Comparison of ENCODE assay signal across 8 mouse cellular contexts in the genomic region with DNA sequence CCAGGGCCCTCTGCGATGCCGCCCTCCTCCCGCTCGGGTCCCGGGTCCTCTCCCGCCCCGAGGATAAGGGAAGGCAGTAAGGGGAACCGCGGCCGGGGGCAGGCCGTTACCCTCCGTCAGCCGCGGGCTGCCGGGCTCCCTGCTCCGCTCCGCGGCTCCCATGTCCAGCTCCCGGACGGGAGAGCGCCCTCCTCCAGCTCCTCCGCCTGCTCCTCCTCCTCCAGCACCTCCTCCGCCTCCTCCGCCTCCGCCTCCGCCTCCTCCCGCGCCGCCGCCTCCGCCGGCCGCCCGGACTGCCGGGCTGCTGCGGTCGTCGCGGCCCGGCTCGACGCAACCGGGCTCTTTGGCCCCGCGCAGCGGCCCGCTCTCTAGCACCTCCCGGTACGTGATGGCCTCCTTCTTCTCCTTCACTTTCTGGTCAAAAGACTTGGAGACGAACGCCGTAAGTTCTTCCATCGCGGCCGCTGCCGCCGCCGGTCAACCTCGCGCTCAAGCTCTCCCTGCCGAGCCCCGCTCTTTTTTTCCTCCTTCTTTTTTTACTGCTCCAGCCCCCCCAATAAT. TPM values are rescaled to one million over a fixed set of nuclear protein-coding genes. Genes with fewer than 3 reads are reported as not detected.
DNase-seq lines count a peak whose midpoint lies in the region; ATAC-seq and TF ChIP-seq lines count a peak whose summit lies in the region.

Rsrc1 (plus strand) TSS at position 290 of the 561 bp plus-strand sequence.

- WGBS in spleen, adult 2 months, result 2% methylated on average over 50 of the region's 62 CpGs
- WGBS in intestine, embryonic 16.5 days, result under 1% methylated on average over 41 of the region's 62 CpGs

- no peaks in the 10 kb centered on the region for H3K9me3 ChIP-seq in intestine, embryonic 16.5 days (ENCODE audit: control insufficient read depth, low read length)

- H3K4me2 ChIP-seq in intestine, embryonic 16.5 days (ENCODE audit: low read depth, low read length), result peak within 1 kb of the TSS; percentile 73

- H3K27me3 ChIP-seq in spleen, adult 2 months (ENCODE audit: control insufficient read depth, insufficient read depth, low read length), result peaks cover 39% of the 10 kb centered on the region
- H3K27me3 ChIP-seq in intestine, embryonic 16.5 days (replicated peaks; ENCODE audit: control insufficient read depth, insufficient read depth, low read length), result peaks cover 48% of the 10 kb centered on the region

- no peaks in the 10 kb centered on the region for H3K36me3 ChIP-seq in spleen, adult 2 months (ENCODE audit: control insufficient read depth, insufficient read depth, low read length)
- H3K36me3 ChIP-seq in intestine, embryonic 16.5 days (ENCODE audit: control insufficient read depth, insufficient read depth, low read length), result no peaks in the 10 kb centered on the region

- peaks cover 8% of the 10 kb centered on the region for H3K4me1 ChIP-seq in spleen, adult 2 months (ENCODE audit: control insufficient read depth, insufficient read depth, insufficient read length)
- H3K4me1 ChIP-seq in intestine, embryonic 16.5 days (ENCODE audit: control insufficient read depth, insufficient read depth, low read length), result peaks cover 17% of the 10 kb centered on the region; the same call in 1 of the 2 replicates

- peak within 1 kb of the TSS; percentile 55 for H3K4me3 ChIP-seq in spleen, adult 2 months (ENCODE audit: extremely low read depth, insufficient read depth, insufficient read length)
- peak within 1 kb of the TSS; percentile 53 for H3K4me3 ChIP-seq in intestine, embryonic 16.5 days (ENCODE audit: low read length)

- TF ChIP-seq CTCF in spleen, adult 2 months (IDR thresholded peaks at IDR 0.05; ENCODE audit: extremely low read depth, insufficient read depth, insufficient read length, insufficient replicate concordance), result no peak

- H3K9ac ChIP-seq in intestine, embryonic 16.5 days (ENCODE audit: low read depth, low read length), result no peak within 1 kb of the TSS

- ATAC-seq in granulocyte monocyte progenitor cell, adult 5-6 weeks (replicated peaks; ENCODE audit: poor library complexity, severe bottlenecking), result peak; percentile 41
- ATAC-seq in intestine, embryonic 16.5 days, result peak; percentile 36
- no peak for ATAC-seq in monocyte, adult 5-6 weeks (replicated peaks; ENCODE audit: insufficient number of reproducible peaks, low FRiP score, low TSS enrichment, poor library complexity, severe bottlenecking)

- H3K27ac ChIP-seq in spleen, adult 2 months (ENCODE audit: insufficient read depth, low read length), result no peak within 1 kb of the TSS
- H3K27ac ChIP-seq in intestine, embryonic 16.5 days (ENCODE audit: low read length), result no peak within 1 kb of the TSS

- TF ChIP-seq POLR2A in spleen, adult 2 months (IDR thresholded peaks at IDR 0.05; ENCODE audit: low read depth, low read length), result no peak

- DNase-seq in spleen, adult 2 months (ENCODE audit: low read depth in 1 of 2, low spot score in 2 of 2), result peak in 1 of 2 experiments; percentile 23
- no peak for DNase-seq in spleen, postnatal 10 days (ENCODE audit: low spot score in 2 of 2)
- peak; percentile 41 to 45 for DNase-seq in cerebellum, postnatal 25 days
- peak; percentile 57 for DNase-seq in liver
- no peak for DNase-seq in c-Kit-positive CD71-positive TER-119-positive erythroid progenitor cells, embryonic 14.5 days (ENCODE audit: low spot score)

RNA-seq across cellular contexts. Expression of gene Rsrc1, which starts in this region (rescaled TPM):
- 2.1 and 2.2 TPM in 2 replicates for polyA plus RNA-seq in spleen, adult 2 months (2012; rRNA removed)
- 41.4 and 44.6 TPM in 2 replicates for total RNA-seq in granulocyte monocyte progenitor cell, adult 5-6 weeks (2014; fragmentation: Nextera tagmentation)
- 53.2 and 55.3 TPM in 2 replicates for total RNA-seq in granulocyte monocyte progenitor cell, adult 5-6 weeks (2017)
- polyA plus RNA-seq in intestine, embryonic 16.5 days (2015; fragmentation: Nextera tagmentation; extraction: Ambion mirVana), result 18.9 and 21.1 TPM in 2 replicates
- total RNA-seq in monocyte, adult 5-6 weeks (2017), result 31.7 to 43.5 TPM (median 36.8 TPM) in 3 replicates

Comparison
In these comparisons a context has a peak if more than half of its experiments do, and no peak if none do; other contexts are left out.
1. DNase-seq: peak in cerebellum, postnatal 25 days (2 of 2) and liver (single experiment); none in spleen, postnatal 10 days (0 of 2) and c-Kit-positive CD71-positive TER-119-positive erythroid progenitor cells, embryonic 14.5 days (single experiment).